Mouse (Mus musculus): ENCODE results near the gene Apobec2. TPM values are rescaled to one million over a fixed set of nuclear protein-coding genes. Genes with fewer than 3 reads are reported as not detected.

Apobec2 gene
- total RNA-seq, 2 experiments from 2014 or later, result 585 to 600 TPM

DNA sequence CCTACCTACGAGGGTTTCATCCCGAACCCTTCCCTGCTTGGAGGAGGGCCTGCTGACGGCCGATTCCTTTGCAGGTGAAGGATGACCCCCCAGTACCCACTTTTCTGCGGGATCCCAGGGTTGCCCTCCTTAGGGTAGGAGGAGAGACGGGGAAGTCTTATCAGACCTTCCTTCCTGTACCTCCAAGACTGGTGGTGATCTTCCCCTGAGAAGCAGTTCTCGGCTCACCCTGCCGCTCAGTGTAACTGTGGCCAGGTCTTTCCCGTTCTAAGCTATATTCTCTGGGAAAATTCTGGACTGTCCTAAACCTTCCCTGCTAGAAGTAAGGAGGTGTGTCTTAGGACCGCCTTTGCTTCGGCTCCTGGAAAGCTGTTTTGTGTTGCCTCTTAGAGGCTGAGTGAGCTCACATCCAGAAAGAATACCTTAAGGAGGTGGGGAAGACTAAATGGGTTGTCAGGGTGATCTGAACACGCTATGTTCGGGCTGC is 22.4 kb downstream of the Apobec2 start:
- no peak for DNase-seq (ENCODE audit: low spot score in 2 of 2)

DNA sequence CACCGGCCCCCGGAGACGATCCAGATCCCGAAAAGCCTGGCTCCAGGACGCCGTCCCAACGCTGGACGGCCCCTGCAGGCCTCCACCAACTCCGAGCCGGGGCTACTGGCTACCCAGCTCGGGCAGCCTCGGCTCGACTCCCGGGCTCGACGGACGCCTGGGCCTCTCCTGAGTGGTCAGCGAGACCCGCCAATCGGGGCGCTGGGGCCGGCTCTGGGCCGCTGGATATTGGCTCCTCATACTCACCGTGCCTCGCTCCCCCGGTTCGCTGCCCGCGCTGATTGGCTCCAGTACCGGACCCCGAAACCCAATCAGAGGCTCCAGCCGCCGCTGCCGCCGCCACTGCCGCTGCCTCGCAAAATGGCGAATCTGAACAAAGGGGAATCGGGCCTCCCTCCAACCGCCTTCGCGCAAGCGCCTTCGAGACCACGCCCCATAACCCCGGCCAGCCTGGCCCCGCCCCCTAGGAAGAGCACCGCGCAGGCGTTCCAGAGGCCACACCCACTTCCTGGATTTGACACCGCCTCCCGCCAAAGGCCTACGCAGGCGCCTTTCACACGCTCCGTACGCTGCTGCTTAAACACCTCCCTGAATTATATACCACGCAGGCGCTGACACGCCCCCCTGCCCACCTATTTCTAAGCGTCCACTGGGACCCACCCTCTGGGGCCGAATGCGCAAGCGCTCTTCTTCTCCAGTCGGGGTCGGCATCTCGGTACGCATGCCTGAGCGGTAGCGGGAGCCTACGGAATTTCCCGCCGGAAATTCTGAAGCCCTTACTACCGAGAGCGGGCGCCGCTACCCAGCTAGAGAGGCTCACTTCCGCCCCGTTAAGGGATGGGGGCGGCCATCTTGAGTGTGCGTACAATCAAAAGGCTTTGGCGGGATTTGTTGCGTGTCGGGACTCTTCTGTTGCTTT is 23.1 kb downstream of the Apobec2 start, which contains the start of the genes Nfya and Oard1:
Gene Nfya (minus strand): TSS at position 527 of the 919 bp plus-strand sequence.
Gene Oard1 (plus strand): TSS at position 635 of the 919 bp plus-strand sequence.
- peak; percentile 100 for DNase-seq (ENCODE audit: low spot score in 2 of 2)

DNA sequence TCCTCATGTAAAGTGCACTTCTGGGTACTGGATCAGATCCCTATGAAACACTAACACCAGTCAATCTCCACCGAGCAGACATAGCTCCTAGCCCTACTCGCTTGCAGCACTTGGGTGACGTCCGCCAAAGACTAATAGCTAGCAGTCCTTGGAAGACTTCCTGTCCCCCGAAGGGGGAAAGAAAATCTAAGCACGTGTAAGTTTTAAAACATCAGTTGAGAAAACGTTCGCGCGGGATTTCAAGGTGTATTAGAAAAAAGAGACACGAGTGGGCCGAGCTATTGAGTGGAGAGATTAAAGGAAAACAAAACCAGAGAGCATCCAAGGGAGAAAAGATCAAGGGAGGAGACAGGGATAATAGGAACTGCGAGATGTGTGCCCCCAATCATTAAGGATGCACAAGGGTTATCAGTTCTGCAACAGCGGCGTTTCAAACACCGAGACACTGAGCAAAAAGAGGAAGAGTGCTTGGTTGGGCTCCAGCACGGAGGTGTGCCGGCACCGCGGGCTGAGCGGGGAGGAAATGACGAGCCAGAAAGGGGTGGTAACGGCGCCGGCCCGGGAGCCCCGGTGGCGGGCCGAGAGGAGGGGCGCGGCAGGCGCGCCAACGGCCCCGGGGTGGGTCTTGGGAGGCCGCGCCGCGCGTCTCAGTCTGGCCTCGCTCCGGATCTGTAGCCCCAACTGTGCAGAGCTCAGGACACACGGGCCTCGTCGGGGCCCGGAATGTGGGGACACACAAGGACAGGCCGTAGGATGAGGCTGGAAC is 24.0 kb downstream of the Apobec2 start:
- peak; percentile 64 to 79 for DNase-seq (ENCODE audit: low spot score in 2 of 2)

DNA sequence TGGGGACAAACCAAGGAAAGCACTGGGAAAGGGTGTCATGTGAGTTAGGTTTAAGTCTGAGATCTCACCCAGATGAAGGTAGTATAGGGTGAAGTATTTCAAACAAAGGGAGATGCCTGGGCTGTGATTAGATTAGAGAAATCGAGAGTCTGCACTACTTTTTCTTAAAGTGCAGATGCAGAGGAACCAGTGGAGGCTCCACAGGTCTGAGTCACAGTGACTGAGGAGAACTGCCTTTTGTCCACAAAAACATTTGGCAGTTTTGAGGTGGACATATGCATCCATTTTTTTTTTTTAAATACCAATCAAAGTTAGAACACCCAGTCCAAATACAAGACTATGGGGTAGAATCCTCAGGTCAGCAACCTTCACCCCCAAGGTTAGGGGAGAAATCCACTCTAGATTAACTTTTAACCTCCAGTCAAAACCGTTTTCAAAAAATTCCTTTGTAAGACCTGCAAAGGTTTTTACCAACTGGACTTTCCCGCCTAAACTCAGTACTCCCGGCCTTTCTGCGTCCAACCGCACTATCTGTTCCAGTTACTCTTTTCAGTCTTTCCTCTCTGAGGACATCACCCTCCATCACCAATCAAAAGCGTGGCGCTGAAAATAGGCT is 24.7 kb downstream of the Apobec2 start:
- no peak for DNase-seq (ENCODE audit: low spot score in 2 of 2)

DNA sequence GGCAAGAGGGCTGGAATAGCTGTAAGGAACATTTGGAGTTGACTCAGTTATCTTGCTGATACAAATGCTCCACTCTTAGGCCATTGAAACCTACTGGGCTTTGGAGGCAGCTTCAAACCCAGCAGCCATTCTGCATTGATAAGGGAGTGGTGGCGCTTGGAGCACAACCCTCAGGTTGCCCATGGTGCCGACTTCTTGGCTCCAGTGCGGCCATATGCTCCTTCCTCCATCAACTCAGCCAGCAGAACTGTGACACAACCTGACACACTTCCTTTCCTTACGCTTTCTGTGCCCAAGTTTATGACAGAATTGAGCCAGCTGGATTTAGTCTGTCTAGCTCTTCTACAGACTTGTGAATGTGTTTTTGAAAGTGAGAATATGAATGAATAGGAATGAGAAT is 25.6 kb downstream of the Apobec2 start:
- no peak for DNase-seq (ENCODE audit: low spot score in 2 of 2)

DNA sequence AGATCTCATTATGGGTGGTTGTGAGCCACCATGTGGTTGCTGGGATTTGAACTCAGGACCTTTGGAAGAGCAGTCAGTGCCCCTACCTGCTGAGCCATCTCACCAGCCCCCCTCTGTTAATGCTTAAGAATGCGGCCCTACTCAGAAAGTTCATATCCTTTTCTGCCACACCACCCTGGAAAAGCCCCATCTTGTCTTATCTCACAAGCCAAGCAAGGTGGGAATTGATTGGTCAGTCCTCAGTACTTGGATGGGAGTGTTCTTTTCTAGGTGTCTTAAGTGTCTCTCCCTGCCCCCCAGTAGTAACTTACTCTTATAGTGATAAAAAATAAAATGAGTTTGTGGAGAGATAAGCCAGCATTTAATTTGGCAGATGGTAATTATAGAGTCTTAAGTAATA is 28.0 kb downstream of the Apobec2 start:
- no peak for DNase-seq (ENCODE audit: low spot score in 2 of 2)

DNA sequence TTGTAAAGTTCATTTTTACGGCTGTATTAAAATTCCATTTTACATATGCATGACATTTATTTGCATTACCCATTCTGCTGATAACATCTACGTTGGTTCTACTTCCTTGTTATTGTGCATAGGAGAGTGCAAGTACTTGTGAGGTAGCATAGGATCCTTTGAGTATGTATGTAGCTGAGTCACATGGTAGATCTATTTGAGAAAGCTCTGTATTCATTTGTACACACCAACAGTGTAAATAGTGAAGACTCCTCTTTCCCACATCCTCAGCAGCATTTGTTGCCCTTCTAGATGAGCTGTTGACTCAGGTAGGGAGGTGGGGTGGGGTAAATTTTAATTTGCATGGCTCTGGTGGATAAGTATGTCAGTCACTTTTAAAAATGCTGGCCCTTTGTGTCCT is 28.9 kb downstream of the Apobec2 start:
- DNase-seq (ENCODE audit: low spot score in 2 of 2), result no peak

DNA sequence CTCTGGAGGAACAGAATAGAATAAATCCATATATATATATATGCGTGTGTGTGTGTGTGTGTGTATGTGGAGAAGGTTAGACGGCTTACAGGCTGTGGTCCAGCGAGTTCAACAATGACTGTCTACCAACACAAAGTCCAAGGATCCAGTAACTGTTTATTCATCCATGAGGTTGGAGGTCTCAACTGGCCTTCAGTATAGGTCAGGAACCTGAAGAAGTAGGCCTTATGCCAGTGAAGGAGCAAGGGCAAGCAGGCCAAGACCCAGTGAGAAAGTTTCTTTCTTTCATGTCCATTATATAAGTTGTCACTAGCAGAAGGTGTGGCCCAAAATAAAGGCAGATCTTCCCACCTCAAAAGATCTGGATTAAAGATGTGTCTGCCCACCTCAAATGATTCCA is 30.0 kb downstream of the Apobec2 start:
- no peak for DNase-seq (ENCODE audit: low spot score in 2 of 2)

DNA sequence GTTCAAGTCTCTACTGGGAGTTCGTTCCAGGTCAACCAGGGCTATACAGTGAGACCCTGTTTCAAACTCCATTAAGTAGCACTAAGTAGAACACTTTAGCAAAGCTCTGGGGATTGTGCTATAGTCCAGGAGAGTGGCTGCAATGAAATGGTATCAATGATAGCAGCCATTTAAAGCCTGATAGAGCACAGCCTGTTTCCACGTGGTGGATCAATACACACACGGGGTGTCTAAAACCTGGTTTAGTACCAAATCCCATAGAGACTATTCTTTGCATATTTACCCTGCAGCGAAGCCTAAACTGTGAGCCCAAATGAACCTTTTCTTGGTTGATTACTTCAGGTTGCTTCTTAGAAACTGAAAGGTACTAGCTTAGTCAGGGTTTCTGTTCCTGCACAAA is 31.0 kb downstream of the Apobec2 start:
- no peak for DNase-seq (ENCODE audit: low spot score in 2 of 2)

DNA sequence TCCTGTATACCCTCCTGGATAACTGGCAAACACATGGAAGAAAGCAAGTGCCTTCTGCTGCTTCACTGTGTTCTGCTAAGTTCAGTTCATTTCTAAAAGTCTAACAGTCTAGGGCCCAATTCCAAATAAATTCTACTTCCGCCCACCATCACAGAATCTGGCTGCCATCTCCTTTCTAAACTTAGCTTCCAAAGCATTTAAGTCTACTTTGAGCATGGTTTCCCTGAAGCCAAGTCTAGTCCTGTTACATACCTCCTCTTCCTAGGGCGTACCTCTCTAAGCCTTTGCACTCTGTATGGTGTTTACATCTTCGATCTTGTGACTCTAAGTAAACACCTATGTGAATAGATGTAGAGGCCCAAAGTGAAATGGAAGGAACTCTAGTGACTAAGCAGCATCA is 40.1 kb downstream of the Apobec2 start:
- DNase-seq (ENCODE audit: low spot score in 2 of 2), result no peak

DNA sequence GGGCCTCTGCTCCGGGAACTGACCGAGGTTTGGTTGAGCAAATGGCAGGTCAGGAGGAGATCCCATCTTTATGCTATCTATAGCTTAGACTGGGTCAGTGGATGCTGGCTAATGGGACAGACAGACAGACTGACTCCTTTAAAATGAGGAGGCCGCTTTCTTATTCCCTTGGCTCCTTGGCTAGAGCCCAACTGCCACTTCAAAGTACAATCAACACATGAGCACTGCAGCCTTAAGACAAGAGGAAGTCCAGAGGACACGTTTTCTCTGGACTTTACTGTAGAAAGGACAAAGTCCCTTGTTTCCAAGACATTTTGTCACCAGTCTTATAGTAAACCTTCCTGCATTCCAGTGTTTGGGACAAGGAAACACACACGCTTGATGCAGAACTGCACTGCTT is 41.3 kb downstream of the Apobec2 start:
- DNase-seq (ENCODE audit: low spot score in 2 of 2), result no peak

DNA sequence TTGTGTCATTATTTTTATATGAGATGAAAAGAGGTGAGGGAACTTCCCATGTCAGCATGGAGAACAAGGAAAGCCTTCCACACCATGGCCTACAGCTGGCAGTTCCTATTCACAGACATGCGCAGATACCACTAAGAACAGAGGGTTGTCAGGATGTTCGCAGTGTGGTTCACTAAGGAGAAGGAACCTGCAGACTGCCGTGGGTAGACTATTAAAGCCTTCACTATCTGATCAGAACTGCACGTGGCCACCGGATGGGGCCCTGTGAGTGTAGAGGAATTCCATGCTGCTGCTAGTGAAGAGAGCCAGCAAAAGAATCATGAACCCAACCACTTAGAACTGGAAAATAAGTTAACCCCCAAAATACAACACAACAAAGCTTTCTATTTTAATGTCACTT is 43.3 kb downstream of the Apobec2 start:
- DNase-seq (ENCODE audit: low spot score in 2 of 2), result no peak

DNA sequence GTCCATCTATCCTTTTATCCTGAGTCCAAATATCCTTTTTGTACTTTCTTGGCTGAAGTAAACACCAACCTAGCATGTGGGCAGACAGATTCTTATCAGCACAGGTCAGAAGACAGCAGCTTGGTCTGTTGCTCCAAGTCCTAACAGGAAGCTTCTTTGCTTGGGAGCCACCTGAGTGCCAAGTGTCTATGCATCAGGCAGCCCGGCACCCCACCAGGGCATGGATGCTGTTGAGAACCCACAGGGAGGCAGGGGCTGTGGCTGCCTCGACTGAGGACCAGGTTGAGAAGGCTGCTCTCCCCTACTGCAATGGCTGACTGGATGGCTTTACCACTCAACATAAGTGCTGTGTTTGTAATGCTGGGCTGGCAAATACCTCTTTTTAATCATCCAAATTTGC is 44.1 kb downstream of the Apobec2 start:
- no peak for DNase-seq (ENCODE audit: low spot score in 2 of 2)

DNA sequence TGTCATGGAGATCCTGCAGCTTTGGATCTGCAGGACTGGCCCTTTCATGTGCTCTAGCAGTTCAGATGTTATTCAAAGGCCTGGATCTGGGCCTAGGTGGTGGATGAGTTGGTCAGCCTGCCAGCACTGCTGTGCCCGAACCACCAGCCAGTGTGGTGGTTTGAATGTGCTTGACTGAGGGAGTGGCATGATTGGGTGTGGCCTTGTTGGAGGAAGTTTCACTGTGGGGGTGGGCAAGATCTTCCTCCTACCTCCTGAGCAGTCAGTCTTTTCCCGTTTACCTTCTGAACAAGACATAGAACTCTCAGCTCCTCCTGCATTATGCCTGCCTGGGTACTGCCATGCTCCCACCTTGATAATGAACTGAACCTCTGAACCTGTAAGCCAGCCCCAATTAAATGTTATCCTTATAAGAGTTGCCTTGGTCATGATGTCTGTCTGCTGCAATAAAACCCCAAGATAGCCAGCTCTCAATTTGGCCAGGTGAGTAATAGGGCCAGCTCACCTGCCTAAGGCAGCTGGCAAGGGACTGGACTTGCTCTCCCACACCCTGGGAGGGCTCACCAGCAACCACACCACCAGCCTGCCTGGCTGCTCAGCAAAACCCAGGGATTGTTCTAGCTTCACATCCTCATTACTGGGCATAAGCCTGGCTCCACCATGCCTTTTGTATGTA is 46.8 kb downstream of the Apobec2 start:
- DNase-seq (ENCODE audit: low spot score in 2 of 2), result no peak

DNA sequence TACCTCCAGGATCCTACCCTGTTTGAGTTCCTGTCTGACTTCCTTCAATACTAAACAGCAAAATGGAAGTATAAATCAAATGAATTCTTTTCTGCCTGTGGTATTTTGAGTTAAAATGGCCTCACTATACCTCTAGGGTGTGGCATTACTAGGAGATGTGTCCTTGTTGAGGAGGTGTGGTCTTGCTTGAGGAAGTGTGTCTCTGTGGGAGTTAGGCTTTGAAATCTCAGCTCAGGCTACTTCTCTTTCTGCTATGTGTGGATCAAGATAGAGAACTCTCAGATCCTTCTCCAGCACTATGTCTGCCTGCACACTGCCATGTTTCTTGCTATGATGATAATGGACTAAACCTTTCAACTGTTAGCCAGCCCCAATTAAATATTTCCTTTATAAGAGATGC is 53.7 kb downstream of the Apobec2 start:
- no peak for DNase-seq (ENCODE audit: low spot score in 2 of 2)

DNA sequence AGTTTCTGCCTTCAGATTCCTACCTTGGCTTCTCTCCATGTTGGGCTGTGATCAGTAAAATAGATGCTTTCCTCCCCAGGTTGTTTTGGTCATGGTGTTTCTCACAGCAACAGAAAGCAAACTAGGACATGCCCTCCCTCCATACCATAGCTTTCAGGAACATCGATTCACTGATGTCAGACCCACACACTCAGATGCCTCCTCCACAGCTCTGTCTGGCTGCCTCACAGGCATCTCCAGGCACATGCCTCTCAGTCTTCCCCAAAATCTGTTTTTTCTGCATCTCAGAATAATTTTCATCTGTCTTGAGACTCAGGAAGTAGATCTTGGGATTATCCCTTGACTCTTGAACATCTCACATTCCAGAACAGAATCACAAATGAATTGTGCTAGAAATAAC is 56.6 kb downstream of the Apobec2 start:
- DNase-seq (ENCODE audit: low spot score in 2 of 2), result no peak

DNA sequence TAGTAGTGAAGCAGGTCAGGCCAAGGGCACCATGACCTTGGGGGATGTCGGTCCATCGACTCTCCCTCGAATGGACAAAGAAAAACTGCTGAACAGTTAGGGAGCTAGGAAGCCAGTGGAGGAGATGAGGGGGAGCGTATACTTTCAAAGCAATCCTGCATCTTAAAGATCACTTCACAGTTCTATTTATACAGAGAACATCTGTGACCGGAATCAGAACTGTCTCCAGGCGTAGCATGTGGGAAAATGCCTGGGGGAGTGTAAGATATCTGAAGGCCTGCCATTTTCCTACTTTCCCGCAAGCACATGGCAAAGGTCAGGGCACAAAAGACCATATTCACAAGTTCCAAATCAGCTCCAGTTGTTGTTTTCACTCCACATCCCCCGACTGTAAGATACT is 59.7 kb downstream of the Apobec2 start:
- DNase-seq (ENCODE audit: low spot score in 2 of 2), result no peak

DNA sequence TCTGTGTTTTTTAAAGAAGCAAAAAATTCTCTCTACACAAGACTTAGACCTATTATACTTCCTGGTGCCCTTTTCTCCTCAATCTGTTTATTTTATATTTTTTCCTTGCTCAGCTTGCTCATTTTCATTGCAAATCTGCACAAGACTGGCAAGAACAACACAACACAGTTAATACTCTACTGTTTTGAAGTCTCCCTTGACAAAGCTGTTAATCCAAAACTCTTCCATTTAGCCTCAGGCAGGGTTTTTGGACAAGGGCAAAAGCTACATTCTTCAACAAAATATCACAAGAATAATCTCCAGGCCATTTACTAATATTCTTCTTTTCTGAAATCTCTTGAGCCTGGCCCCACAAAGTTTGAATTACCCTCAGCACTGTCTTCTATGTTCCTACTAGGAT is 61.1 kb downstream of the Apobec2 start:
- DNase-seq (ENCODE audit: low spot score in 2 of 2), result no peak

Data from gastrocnemius, postnatal 4 days (tissue).